Mouse (Mus musculus) common myeloid progenitor, adult 5-6 weeks (primary cell): ENCODE results near the gene Ddit4. TPM values are rescaled to one million over a fixed set of nuclear protein-coding genes. Genes with fewer than 3 reads are reported as not detected.

Experiments used
- ATAC-seq: replicated peaks from 2 replicates; pipeline ENCODE4 v1.8.0; 2016; ENCODE audit warnings: low read depth, mild to moderate bottlenecking, moderate TSS enrichment, inconsistent platforms; ENCODE audit not compliant: poor library complexity, severe bottlenecking
- total RNA-seq: library from RNA; stranded (forward); fragments of 200-1000, 187-1606 nt; gene quantifications from 2 replicates; pipeline ENCODE4 v1.2.3, GENCODE M21; 2017

The Ddit4 gene
- total RNA-seq, 1 experiment from 2014 or later = 4.2 TPM

GRCm38 (mm10) chr10:59973400-59973799 lies 21.8 kb upstream of the Ddit4 start:
- ATAC-seq = no peak

- no peak for ATAC-seq
Observed at GRCm38 (mm10) chr10:59972999-59973398, 21.4 kb upstream of the Ddit4 start.

- ATAC-seq = no peak
Observed at GRCm38 (mm10) chr10:59972534-59972933, 20.9 kb upstream of the Ddit4 start.

DNA sequence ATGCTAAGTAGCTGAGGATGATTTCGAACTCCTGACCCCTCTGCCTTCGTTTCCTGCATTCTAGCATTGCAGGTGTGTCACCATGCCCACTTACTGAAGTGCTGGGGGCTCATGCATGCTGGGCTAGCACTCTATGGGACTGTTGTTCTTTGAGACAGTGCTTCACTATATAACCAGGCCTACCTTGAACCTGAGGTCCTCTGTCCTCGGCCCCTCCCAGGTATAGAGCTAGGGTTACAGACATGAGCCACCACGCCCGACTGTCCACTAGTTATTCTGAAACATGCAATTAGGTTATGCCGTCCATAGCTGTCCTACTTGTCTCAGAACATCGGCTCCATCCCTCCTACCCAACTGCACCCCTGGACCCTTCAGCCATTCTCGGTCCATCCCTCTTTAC lies 20.2 kb upstream of the Ddit4 start:
- no peak for ATAC-seq

DNA sequence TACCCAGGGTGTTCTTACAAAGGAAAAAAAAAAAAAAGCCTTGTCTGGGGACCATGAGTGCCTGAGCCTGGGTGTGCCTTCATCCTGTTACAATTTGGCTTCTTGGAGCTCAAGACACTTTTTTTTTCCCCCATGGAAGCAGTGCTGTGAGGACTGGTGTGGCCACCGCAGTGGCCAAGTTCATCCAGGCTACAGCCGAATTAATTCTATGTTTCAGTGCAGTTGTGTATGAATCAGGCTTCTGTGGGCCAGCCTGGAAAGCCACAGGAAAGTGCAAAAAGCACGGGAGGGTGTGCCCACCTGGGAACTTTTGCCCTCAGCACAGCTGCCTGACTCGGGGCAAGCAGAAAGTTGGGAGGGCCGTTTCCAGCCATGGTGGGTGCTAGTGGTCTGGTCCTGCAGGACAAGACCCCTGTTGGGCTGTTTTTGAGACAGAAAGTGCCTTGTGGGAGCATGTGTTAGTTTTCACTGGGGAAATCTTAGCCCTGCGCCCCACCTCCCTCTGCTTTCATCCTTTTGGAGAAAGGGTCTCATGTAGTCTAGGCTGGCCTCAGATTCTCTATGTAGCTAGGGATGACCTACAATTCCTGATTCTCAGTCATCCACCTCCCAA lies 18.9 kb upstream of the Ddit4 start:
- ATAC-seq = no peak; the same call in 1 of the 2 replicates

DNA sequence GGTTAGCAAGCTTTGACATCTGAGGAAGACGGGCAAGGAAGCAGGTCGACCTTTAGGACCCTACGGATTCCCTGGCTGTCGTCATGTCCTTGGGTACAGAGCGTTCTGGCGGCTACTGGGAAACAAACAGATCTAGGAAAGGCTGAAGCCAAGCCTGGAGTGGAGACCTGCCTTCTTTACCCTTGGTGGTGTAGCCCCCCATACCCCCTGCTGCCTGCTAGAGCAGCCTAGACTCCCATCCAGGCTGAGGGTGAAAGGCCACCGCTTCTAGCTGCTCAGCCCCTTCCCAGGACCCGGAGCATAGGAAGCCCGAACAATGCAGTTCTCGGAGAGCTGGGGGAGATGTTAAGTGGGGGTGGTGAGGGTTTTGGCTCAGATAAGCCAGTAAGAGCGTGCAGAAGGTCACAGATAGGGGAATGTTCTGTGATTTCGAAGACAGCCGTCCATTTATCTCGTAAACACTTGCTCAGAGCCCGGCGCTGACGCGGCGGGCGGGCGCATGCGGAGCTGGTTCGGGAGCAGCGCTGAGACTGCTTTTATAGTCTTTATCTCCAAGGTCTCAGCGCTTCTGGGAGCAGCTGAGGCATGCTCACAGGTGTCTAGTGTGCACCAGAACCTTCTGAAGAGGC lies 18.3 kb upstream of the Ddit4 start:
- ATAC-seq = peak; percentile 55

GRCm38 (mm10) chr10:59967309-59967942 lies 15.8 kb upstream of the Ddit4 start:
- peak; percentile 44; the same call in 1 of the 2 replicates for ATAC-seq

DNA sequence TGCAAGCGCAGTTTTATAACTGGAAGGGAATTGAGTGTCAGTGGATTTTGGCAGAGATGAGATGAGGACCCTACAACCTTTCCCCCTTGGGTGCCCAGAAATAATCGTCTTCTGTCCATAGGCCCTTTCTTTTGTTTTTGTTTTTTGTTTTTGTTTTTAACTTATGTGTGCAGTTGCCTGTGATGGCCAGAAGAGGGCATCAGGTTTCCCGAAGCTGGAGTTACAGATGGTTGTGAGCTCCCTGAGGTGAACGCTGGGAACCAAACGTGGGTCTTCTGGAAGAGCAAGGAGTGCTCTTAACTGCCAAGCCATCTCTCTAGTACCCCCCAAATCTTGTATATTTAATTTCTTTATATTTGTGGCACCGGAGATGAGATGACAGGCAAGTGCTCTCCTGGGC lies 15.1 kb upstream of the Ddit4 start:
- no peak for ATAC-seq

GRCm38 (mm10) chr10:59965788-59966187 lies 14.2 kb upstream of the Ddit4 start:
- ATAC-seq = no peak

GRCm38 (mm10) chr10:59965362-59965695 lies 13.7 kb upstream of the Ddit4 start:
- ATAC-seq = no peak

DNA sequence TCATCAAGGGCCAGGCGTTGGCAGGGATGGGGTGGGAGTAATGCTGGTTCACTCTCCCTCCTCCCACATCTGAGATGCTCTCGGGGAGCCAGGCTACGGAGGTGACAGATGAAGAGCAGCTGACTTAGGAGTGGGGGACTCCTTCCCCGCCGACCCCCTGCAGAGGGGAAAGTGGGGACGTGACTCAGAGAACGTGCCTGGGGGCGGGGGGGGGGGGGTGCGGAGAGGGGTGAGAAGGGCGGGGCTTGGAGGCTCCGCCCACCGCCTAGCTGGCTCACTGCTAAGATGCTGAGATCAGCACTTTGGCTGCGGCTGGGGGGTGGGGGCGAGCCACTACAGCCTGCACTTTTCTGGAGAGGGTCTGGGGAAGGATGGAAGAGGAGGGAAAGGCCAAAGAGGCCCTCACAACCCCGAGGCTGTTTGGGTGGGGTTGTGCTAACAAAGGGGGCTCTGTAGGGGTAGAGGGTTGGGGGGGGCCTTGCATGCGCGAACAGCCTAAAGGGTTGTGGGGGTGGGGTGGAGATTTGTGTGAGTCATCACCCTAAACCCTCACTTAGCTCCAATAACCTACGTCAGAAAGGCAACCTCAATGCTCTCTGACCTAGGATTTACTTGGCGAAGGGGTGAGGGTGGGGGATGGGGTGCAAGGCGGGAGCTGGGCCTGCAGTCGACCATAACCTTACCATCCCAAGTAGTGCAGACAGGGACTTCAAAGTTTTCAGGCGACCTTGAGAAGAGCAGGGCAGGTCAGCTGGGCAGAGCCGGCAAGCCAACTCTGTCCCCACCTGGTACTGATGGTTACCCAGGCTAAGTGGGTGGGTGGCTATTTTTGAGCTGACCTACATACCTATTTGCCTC lies 13.1 kb upstream of the Ddit4 start:
- ATAC-seq = no peak

GRCm38 (mm10) chr10:59963609-59964008 lies 12.0 kb upstream of the Ddit4 start:
- ATAC-seq = no peak

DNA sequence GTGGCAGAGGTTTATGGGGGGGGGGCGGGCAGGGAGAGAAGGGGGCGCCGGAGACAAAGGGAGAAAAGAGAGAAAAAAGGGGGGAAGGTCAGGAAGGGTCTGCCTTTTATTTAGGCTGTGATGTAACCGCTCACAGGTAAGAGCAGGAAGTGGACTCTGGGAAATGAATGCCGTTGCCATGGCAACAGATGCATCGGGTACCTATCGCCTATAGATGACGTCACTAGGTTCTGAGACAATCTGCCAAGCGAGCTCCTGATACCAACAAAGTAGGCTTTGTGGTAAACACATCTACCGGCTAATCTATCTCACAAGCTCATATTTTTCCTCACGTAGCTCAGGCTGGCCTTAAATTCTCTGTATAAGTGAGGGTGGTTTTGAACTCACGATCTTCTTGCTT lies 7.9 kb upstream of the Ddit4 start:
- no peak for ATAC-seq

DNA sequence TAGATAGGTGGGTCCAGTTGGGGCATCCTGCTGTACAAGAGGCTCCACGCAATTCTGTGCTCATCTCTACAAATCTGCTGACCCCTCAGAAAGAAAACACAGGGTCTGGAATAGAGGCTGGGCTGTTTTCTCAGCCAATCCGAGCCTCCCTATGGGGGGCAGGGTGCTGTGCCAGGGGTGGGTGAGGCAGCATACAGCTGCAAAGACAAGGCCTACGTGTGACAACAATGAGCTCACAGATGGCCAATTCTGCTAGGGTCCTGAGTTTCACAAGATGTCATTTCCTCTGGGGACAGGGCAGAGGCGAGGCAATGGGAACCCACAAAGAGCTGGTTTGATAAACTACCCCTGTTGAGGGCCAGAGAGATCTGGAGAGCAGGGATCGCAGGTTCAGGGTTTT lies 6.8 kb upstream of the Ddit4 start:
- ATAC-seq = 0 out of 2 replicates have a peak, but pooled peaks have one; percentile 29

DNA sequence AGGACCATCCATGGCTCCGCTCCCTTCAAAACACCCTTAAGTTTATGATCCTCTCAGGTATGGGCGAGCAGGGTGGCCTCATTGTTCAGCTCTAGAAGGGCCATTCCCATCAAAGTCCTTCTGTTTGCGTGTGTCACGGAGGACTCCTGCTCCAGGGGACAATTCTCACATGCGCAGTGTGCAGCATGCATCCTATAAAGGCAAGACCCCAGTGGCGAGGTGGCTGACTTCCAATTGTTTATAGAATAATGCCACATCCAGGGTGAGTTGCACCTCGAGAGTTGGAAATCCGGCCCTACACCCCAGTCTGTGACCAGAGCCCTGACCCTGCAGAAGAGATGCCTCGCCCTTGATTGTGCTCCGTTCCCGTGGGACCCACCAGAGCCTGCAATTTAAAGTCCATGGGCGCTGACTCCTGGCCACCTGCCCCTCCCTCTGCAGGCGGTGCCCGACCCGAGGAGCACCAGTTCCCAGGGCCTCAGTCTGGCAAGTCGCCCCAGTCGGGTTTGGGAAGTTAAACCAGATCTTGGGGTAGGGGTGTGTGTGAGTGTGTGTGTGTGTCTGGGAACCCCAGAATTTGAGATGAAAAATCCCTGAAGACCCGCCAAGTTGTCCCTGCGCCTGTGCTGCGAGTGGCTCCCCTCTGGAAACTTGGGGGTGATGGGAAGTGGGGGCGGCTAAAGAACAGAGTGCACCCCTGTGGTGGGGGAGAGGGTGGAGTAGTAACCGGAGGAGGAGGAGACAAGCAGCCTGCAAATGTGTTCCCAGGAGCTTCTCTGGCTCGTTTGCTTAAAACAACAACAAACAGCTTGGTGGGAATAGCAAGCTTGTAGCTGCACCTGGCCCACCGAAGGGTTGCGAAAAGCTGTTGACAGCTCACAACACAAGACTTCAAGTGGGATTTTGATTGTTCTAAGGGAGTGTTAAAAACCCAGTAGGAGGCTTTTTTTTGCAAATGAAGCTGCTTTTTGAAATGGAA lies 5.8 kb upstream of the Ddit4 start:
- ATAC-seq = no peak

- no peak for ATAC-seq
Observed at GRCm38 (mm10) chr10:59956681-59957080, 5.0 kb upstream of the Ddit4 start.

GRCm38 (mm10) chr10:59953564-59954039 lies 2.0 kb upstream of the Ddit4 start:
- ATAC-seq = no peak

DNA sequence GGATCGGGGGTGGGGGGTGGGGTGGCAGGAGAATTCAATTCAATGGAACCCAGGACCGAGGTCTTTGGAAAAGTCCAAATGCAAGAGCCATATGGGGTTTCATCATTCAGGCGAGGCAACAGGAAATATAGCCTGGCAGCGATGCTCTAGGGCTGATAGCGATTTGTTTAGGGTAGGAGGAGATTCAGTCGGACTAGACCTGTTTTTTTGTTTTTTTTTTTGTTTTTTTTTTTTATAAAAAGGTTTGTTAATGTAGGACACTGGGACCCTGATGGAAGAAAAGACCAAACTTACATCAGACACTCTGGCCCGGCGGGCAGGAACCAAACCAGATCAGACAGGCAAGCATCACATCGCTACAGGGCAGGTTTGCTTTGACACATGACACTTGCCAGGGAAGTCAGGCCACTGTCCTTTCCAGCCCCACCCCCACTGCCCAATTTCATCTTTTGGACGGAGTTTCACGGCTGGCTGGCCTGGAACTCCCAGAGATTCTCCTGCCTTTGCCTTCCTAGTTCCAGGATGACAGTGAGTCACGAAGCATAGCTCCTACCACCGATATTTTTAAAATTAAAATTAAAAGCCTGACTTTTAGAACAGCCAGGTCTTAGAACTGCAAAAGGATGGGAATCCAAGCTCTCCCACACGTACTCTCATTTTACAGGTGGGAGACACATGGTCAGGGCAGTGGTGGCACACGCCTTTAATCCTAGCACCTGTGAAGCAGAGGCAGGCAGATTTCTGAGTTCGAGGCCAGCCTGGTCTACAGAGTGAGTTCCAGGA lies 1.3 kb upstream of the Ddit4 start:
- no peak for ATAC-seq
